Mouse (Mus musculus) small intestine, adult 2 months (tissue): ENCODE results near the gene Esrrg. TPM values are rescaled to one million over a fixed set of nuclear protein-coding genes. Genes with fewer than 3 reads are reported as not detected.

Source experiments
- H3K27ac ChIP-seq: fragments of 200-500 bp; 2 replicates; pipeline ENCODE4 v1.5.1; 2012; ENCODE audit warnings: low read depth, low read length, control low read depth, inconsistent platforms; ENCODE audit not compliant: insufficient read depth
- H3K27me3 ChIP-seq: fragments of 200-500 bp; 2 replicates; pipeline ENCODE4 v1.6.1; 2012; ENCODE audit warnings: mild to moderate bottlenecking, moderate library complexity, low read length, inconsistent platforms; ENCODE audit not compliant: control insufficient read depth, insufficient read depth
- H3K36me3 ChIP-seq: fragments of 200-500 bp; 2 replicates; pipeline ENCODE4 v1.6.1; 2012; ENCODE audit warnings: mild to moderate bottlenecking, low read length, control low read depth, inconsistent platforms; ENCODE audit not compliant: control insufficient read depth, insufficient read depth
- H3K4me1 ChIP-seq: fragments of 200-500 bp; 2 replicates; pipeline ENCODE4 v1.6.1; 2012; ENCODE audit warnings: low read length, inconsistent platforms, mixed read lengths; ENCODE audit not compliant: control insufficient read depth, insufficient read depth, insufficient read length
- H3K4me3 ChIP-seq: fragments of 200-500 bp; 2 replicates; pipeline ENCODE4 v1.5.1; 2012; ENCODE audit warnings: low read depth, mild to moderate bottlenecking, control low read depth, inconsistent platforms, low read length, moderate library complexity
- CTCF ChIP-seq: fragments of 200-500 bp; IDR thresholded peaks from 2 replicates; pipeline ENCODE4 v1.5.1; 2012; ENCODE audit warnings: low read depth, mild to moderate bottlenecking, control low read depth, inconsistent platforms, low read length, moderate library complexity, mixed read lengths; ENCODE audit not compliant: insufficient replicate concordance, insufficient read length; ENCODE audit errors: extremely low read depth
- POLR2A ChIP-seq: fragments of 200-500 bp; IDR thresholded peaks from 2 replicates; pipeline ENCODE4 v1.6.1; 2012; ENCODE audit warnings: low read depth, mild to moderate bottlenecking, control low read depth, inconsistent platforms, low read length, moderate library complexity
- WGBS: fragments of 180-500 bp; shearing (Covaris S2); methylation state at CpG from one replicate; pipeline ENCODE4 v1.1.7; 2018; 5-methylcytosine and 5-hydroxymethylcytosine counted together
- polyA plus RNA-seq: library from polyadenylated mRNA; depleted of rRNA; stranded (reverse); fragments of >200 nt; gene quantifications from 2 replicates; pipeline ENCODE4 v1.2.3, GENCODE M21; 2012

Gene Esrrg
- polyA plus RNA-seq, 1 experiment, result 0.72 TPM

GRCm38 (mm10) chr1:187825421-187826097 lies 217.0 kb downstream of the Esrrg start:
- Histone ChIP-seq H3K27ac (no peak overlapping the region), H3K27me3 (no peaks in the 10 kb centered on the region)
- no peak for TF ChIP-seq POLR2A
- no peak for TF ChIP-seq CTCF

DNA sequence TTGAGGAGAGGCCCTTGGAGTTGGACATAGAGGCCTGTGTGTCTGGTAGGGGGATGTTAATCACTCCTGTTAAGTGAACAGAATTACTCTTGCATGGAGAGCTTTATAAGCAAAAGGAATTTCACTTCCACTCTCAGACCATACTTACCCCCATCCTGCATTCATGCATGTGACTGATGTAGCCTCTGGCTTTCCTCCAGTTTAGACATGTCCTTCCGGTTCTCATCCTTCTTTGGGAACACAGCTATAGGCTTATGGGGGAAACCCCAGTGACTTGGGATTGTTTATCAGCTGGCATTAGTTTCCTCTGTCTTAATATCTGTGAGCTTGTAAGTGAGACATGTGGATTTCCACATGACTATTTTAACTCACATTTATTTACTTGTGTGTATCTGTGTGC lies 217.5 kb downstream of the Esrrg start:
- TF ChIP-seq CTCF (no peak), POLR2A (no peak)
- 67% methylated on average over 1 of the region's 1 CpGs for WGBS
- H3K27ac ChIP-seq, result no peak overlapping the region

More at GRCm38 (mm10) chr1:187825421-187826097, 217.0 kb downstream of the Esrrg start:
- WGBS, result 88% methylated on average over 9 of the region's 9 CpGs
- H3K36me3 ChIP-seq, result no peaks in the 10 kb centered on the region
- no peak overlapping the region for H3K4me3 ChIP-seq
- H3K4me1 ChIP-seq, result peaks cover 6% of the 10 kb centered on the region; the same call in 1 of the 2 replicates

GRCm38 (mm10) chr1:187826869-187827268 lies 218.3 kb downstream of the Esrrg start:
- WGBS, result 53% methylated on average over 5 of the region's 5 CpGs
- H3K4me1 ChIP-seq, result peaks cover 6% of the 10 kb centered on the region; the same call in 1 of the 2 replicates
- peak overlapping the region; percentile 20; the same call in 1 of the 2 replicates for H3K27ac ChIP-seq
- H3K36me3 ChIP-seq, result no peaks in the 10 kb centered on the region
- TF ChIP-seq CTCF, result no peak
- TF ChIP-seq POLR2A, result no peak
- H3K27me3 ChIP-seq, result no peaks in the 10 kb centered on the region
- H3K4me3 ChIP-seq, result no peak overlapping the region

More for the DNA sequence above, 217.5 kb downstream of the Esrrg start:
- Histone ChIP-seq H3K4me3 (no peak overlapping the region), H3K4me1 (peaks cover 6% of the 10 kb centered on the region; the same call in 1 of the 2 replicates), H3K36me3 (no peaks in the 10 kb centered on the region), H3K27me3 (no peaks in the 10 kb centered on the region)

DNA sequence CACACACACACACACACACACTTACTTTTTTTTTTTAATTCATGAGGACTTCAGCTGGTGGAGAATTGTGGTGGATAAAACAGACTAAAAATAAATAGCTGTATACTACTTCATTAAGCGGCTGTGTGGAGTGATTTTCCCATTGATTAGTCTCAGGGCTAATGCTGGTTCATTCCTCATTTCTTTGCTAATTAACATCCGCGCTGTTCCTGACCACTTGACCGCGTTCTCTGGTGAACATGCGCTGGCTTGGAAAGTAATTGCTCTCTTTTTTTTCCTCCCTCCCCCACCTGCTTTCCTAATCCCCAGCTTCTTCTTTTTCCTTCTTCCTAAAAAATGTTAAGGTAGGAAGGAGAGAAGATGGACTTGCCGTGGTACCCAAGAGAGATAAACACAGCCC lies 222.3 kb downstream of the Esrrg start:
- Histone ChIP-seq H3K27me3 (no peaks in the 10 kb centered on the region), H3K27ac (no peak overlapping the region), H3K4me3 (no peak overlapping the region), H3K36me3 (no peaks in the 10 kb centered on the region), H3K4me1 (peaks cover 6% of the 10 kb centered on the region; the same call in 1 of the 2 replicates)
- 96% methylated on average over 7 of the region's 7 CpGs for WGBS
- no peak for TF ChIP-seq CTCF
- TF ChIP-seq POLR2A, result no peak

DNA sequence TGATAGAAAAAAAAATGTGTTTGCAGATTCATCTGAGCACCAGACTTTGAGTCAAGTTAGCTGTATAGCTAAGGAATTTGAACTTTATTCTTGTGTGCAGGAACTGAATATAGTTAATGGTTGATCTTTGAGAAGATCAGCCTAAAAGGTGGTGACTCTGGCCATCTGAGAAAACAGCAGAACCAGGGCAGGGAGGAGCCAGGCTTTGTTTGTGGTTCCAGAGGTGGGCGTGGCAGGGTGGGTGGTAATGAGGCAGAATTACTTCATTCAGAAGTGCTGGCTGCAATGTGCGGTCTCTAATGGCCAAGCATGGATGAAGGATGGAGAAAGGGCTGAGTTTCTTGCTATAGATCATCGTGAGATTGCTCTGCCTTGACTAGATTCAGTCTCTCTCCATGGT lies 224.3 kb downstream of the Esrrg start:
- no peaks in the 10 kb centered on the region for H3K27me3 ChIP-seq
- TF ChIP-seq CTCF (no peak), POLR2A (no peak)
- 40% methylated on average over 3 of the region's 3 CpGs for WGBS
- H3K4me3 ChIP-seq, result no peak overlapping the region
- H3K27ac ChIP-seq, result no peak overlapping the region
- no peaks in the 10 kb centered on the region for H3K4me1 ChIP-seq
- H3K36me3 ChIP-seq, result no peaks in the 10 kb centered on the region

DNA sequence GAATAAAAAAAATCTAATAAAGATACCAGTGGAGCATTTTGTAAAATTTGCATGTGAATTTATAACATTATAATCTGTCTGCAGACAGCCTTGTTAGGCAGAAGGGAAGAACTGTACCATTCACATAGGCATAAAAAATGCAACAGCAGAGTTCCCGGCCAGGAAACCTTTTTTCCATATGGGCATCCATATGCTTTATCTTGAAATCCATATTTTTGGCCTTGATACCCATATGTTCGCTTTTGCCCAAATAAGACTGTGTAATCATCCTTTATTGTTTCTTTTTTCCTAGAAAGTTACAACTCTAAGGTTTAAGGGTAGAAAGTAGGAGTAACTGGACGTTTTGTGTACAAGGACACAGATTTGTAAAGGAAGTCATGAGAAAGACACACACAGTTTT lies 226.0 kb downstream of the Esrrg start:
- TF ChIP-seq CTCF (no peak), POLR2A (no peak)
- 86% methylated on average over 3 of the region's 3 CpGs for WGBS
- no peaks in the 10 kb centered on the region for H3K4me1 ChIP-seq
- H3K27ac ChIP-seq, result no peak overlapping the region
- no peaks in the 10 kb centered on the region for H3K36me3 ChIP-seq
- H3K27me3 ChIP-seq, result no peaks in the 10 kb centered on the region
- no peak overlapping the region for H3K4me3 ChIP-seq

- no peaks in the 10 kb centered on the region for H3K4me1 ChIP-seq
- H3K4me3 ChIP-seq, result no peak overlapping the region
- no peaks in the 10 kb centered on the region for H3K36me3 ChIP-seq
- TF ChIP-seq CTCF (no peak), POLR2A (no peak)
- H3K27me3 ChIP-seq, result no peaks in the 10 kb centered on the region
- WGBS, result 81% methylated on average over 6 of the region's 6 CpGs
- no peak overlapping the region for H3K27ac ChIP-seq
Observed at GRCm38 (mm10) chr1:187836384-187836783, 227.8 kb downstream of the Esrrg start.
